Mouse (Mus musculus): Measurements from ENCODE around the gene BC028528. TPM values are rescaled to one million over a fixed set of nuclear protein-coding genes. Genes with fewer than 3 reads are reported as not detected.

Gene BC028528
- total and polyA plus RNA-seq, 3 experiments, result 15.6 to 46.1 (median 40.6) TPM

GRCm38 (mm10) chr3:95934448-95934847 is 42.6 kb upstream of the BC028528 start:
- H3K9me3 ChIP-seq (replicated peaks; ENCODE audit: low read length), result no peaks in the 10 kb centered on the region
- peaks cover 52% of the 10 kb centered on the region for H3K79me2 ChIP-seq (replicated peaks; ENCODE audit: control insufficient read depth, extremely low read depth, insufficient read depth, poor library complexity, severe bottlenecking)
- in situ Hi-C loops (cut with MboI; ENCODE audit: low pct_ligation_motif_present, low pct_unique_long_range_greater_than_20kb, low sequenced_read_pairs), result no loop called here
- TF ChIP-seq UBTF (IDR thresholded peaks at IDR 0.05; ENCODE audit: low read depth, low read length) (no peak), EP300 (IDR thresholded peaks at IDR 0.05; ENCODE audit: low read length) (no peak), IRF4 (IDR thresholded peaks at IDR 0.05; ENCODE audit: low read depth, low read length) (no peak), HCFC1 (IDR thresholded peaks at IDR 0.05; ENCODE audit: low read depth, low read length) (no peak), POLR2AphosphoS2 (IDR thresholded peaks at IDR 0.05; ENCODE audit: low read depth, low read length) (no peak), ZNF384 (IDR thresholded peaks at IDR 0.05; ENCODE audit: low read depth, low read length) (no peak), TBP (conservative IDR thresholded peaks at IDR 0.05; ENCODE audit: low read depth, low read length) (no peak), MYC (IDR thresholded peaks at IDR 0.05; ENCODE audit: low read depth, low read length) (no peak), USF1 (IDR thresholded peaks at IDR 0.05; ENCODE audit: low read depth, low read length) (no peak), JUN (IDR thresholded peaks at IDR 0.05; ENCODE audit: insufficient read depth, low read depth, low read length) (no peak)
- dilution Hi-C loops (cut with MboI; ENCODE audit: extremely low pct_ligation_motif_present, extremely low pct_unique_long_range_greater_than_20kb, low sequenced_read_pairs), result no loop called here
- no peak overlapping the region for H3K27ac ChIP-seq (ENCODE audit: insufficient read depth, low read depth)
- peaks cover 4 to 18% of the 10 kb centered on the region in 2 experiments; a peak in 3 of 4 replicates for H3K4me1 ChIP-seq (ENCODE audit: control insufficient read depth in 1 of 2, insufficient read depth in 2 of 2)
- H3K4me2 ChIP-seq (ENCODE audit: insufficient read depth, low read depth, poor library complexity, severe bottlenecking), result no peak overlapping the region
- no peak for DNase-seq (ENCODE audit: extremely low read depth)
- H3K27me3 ChIP-seq (replicated peaks), result no peaks in the 10 kb centered on the region
- H3K9ac ChIP-seq (ENCODE audit: insufficient read depth, low read depth), result no peak overlapping the region
- H3K36me3 ChIP-seq (replicated peaks in 1 of 2; ENCODE audit: control insufficient read depth in 1 of 2, insufficient read depth in 1 of 2, low read length in 1 of 2), result peaks cover 50 to 60% of the 10 kb centered on the region in 2 experiments
- H3K4me3 ChIP-seq (replicated peaks in 1 of 3; ENCODE audit: low read depth in 2 of 3, low read length in 2 of 3, poor library complexity in 1 of 3), result no peak overlapping the region

DNA sequence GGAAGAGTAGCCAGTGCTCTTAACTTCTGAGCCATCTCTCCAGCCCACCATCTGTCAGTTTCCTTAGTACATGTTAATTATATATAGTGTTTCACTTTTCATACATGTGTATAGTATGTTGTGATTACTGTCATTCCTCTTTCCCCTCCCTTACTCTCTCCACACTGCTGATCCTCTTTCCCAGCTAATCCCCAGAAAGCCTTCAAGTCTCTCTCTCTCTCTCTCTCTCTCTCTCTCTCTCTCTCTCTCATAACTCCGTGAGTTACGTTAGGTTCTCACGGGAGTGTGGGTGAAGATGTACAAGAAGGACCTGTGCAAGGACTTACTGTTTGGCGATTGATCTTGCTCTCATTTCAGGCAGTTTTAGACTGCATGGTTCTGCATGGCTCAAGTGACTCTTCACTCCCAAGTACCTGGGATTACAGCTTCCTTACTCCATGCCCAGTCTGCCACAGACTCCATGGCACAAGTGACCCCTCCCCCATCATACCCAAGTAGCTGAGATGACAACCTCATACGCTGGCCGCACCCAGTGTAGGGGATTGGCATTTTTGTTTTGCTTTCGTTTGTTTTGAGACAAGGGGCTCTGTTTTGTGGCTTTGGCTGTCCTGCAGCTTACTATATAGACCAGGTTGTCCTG is 41.4 kb upstream of the BC028528 start:
- Histone ChIP-seq H3K4me1 (ENCODE audit: control insufficient read depth in 1 of 2, insufficient read depth in 2 of 2) (peaks cover 4 to 18% of the 10 kb centered on the region in 2 experiments; a peak in 3 of 4 replicates), H3K4me3 (replicated peaks in 1 of 3; ENCODE audit: low read depth in 2 of 3, low read length in 2 of 3, poor library complexity in 1 of 3) (no peak overlapping the region), H3K4me2 (ENCODE audit: insufficient read depth, low read depth, poor library complexity, severe bottlenecking) (no peak overlapping the region), H3K9ac (ENCODE audit: insufficient read depth, low read depth) (no peak overlapping the region), H3K36me3 (replicated peaks in 1 of 2; ENCODE audit: control insufficient read depth in 1 of 2, insufficient read depth in 1 of 2, low read length in 1 of 2) (peaks cover 38 to 48% of the 10 kb centered on the region in 2 experiments), H3K79me2 (replicated peaks; ENCODE audit: control insufficient read depth, extremely low read depth, insufficient read depth, poor library complexity, severe bottlenecking) (peaks cover 47% of the 10 kb centered on the region), H3K9me3 (replicated peaks; ENCODE audit: low read length) (no peaks in the 10 kb centered on the region), H3K27ac (ENCODE audit: insufficient read depth, low read depth) (no peak overlapping the region), H3K27me3 (replicated peaks) (no peaks in the 10 kb centered on the region)
- in situ Hi-C loops (cut with MboI; ENCODE audit: low pct_ligation_motif_present, low pct_unique_long_range_greater_than_20kb, low sequenced_read_pairs), result no loop called here
- DNase-seq (ENCODE audit: extremely low read depth), result no peak
- dilution Hi-C loops (cut with MboI; ENCODE audit: extremely low pct_ligation_motif_present, extremely low pct_unique_long_range_greater_than_20kb, low sequenced_read_pairs), result no loop called here
- TF ChIP-seq ZMIZ1 (IDR thresholded peaks at IDR 0.05; ENCODE audit: low read depth, low read length) (no peak), PAX5 (IDR thresholded peaks at IDR 0.05; ENCODE audit: low read length) (no peak), MAX (IDR thresholded peaks at IDR 0.05; ENCODE audit: low read length) (no peak), USF1 (IDR thresholded peaks at IDR 0.05; ENCODE audit: low read depth, low read length) (no peak), SIN3A (IDR thresholded peaks at IDR 0.05; ENCODE audit: low read length) (no peak), KAT2A (IDR thresholded peaks at IDR 0.05; ENCODE audit: insufficient replicate concordance, low read length) (no peak), CHD2 (IDR thresholded peaks at IDR 0.05; ENCODE audit: low read length) (no peak), HCFC1 (IDR thresholded peaks at IDR 0.05; ENCODE audit: low read depth, low read length) (no peak), ELF1 (IDR thresholded peaks at IDR 0.05; ENCODE audit: low read depth, low read length) (no peak), NELFE (IDR thresholded peaks at IDR 0.05; ENCODE audit: low read depth, low read length) (no peak), ETS1 (conservative IDR thresholded peaks at IDR 0.05; ENCODE audit: low read depth, low read length) (no peak), MAZ (IDR thresholded peaks at IDR 0.05; ENCODE audit: low read depth, low read length) (no peak)

Measured in CH12.LX (cell line).